Mouse (Mus musculus) left cerebral cortex, adult 9 months (tissue): ENCODE data around the gene Slc23a3.
A peak's percentile ranks its signal among the peaks of the same experiment; 100 is the strongest.

Experiments
- DNase-seq, 2 experiments: peaks; one replicate each; pipeline ENCODE4 v3.0.0; 2022; ENCODE audit warnings: low spot score in 2 of 2

Gene Slc23a3

DNA sequence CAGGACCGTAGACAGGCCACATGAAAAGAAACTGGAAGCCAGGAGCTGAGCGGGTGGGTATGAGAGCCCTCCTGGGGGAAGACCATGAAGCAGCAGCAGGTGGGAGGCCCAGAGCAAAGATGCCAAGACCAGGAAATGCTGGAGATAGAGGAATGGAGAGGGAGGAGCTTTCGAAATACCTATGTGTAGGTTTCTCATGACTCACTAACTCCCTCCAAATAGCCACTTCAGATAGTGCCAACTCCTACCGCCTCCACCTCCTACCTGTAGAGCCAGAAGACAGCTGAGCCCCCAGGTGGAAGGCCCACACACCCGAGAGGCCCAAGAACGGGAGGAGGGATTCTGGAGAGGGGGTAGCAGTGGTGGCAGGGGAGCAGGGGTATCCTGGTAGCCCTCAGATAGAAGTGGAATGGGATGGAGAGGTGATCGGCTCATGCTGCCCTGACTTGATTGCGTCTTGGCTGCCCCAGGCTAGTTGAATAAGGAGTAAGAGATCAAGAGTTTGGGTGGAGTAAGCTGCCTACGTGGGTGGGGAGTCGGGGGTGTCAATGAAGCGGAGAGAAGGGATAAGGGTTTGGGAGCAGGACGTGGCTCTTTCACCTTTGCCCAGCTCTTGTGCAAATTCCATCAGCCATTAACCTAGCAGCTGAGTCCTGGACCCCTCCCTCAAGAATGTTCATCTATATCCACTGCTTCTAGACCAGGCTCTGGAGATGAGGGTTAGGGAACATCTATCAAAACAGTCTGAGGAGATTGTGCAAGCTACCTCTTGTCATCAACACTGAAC, at the start of gene Slc23a3:
Gene Slc23a3 (minus strand): TSS at position 470 of the 787 bp plus-strand sequence.
- no peak for DNase-seq

GRCm38 (mm10) chr1:75182160-75182559, 48.5 kb upstream of the Slc23a3 start:
- DNase-seq: no peak

- DNase-seq: no peak
Measured at GRCm38 (mm10) chr1:75181377-75181870, 47.7 kb upstream of the Slc23a3 start.

DNA sequence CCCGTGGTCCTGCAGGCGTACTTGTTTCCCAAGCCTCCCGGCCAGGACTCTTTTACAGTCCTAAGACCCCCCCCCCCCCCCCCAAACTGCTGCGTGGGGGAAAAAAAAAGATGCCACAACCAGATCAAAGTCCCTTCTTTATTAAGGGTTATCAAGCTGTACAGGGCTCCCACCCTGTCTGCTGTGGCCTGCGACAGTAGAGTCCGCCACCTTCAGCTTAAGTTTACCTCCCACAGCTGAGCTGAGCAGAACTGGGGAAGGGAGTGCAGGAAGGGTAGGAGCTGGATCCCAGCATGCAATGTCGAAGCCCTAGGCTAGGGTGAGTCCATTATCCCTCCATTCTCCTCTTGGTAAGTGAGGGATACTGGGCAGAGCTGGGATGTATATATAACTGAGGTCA, 47.1 kb upstream of the Slc23a3 start:
- DNase-seq: no peak

DNA sequence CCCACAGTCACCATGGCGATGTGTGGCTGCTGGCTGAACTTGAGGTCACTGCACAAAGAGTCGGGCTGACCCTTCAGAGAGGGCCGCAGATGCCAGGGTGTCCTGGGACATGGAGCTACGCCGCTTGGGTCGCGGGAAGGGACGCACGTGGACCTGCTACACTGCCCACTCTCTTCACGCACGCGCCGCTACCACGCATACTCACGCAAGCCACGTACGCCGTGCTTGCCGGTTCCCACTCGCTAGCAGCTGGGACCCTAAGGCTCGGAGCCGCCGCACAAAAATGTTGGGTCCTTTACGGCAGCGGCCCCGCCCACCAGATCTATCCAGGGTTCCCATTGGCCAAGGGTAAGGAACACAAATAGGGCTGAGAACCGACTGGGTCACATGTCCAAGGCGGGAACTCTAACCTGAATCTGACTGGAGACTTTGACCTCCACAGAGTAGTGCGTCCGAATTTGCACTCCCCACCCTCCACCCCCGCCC, 46.5 kb upstream of the Slc23a3 start, which contains the start of gene Abcb6:
Gene Abcb6 (minus strand): TSS at position 288 of the 486 bp plus-strand sequence.
- DNase-seq: peak; percentile 89 to 95

DNA sequence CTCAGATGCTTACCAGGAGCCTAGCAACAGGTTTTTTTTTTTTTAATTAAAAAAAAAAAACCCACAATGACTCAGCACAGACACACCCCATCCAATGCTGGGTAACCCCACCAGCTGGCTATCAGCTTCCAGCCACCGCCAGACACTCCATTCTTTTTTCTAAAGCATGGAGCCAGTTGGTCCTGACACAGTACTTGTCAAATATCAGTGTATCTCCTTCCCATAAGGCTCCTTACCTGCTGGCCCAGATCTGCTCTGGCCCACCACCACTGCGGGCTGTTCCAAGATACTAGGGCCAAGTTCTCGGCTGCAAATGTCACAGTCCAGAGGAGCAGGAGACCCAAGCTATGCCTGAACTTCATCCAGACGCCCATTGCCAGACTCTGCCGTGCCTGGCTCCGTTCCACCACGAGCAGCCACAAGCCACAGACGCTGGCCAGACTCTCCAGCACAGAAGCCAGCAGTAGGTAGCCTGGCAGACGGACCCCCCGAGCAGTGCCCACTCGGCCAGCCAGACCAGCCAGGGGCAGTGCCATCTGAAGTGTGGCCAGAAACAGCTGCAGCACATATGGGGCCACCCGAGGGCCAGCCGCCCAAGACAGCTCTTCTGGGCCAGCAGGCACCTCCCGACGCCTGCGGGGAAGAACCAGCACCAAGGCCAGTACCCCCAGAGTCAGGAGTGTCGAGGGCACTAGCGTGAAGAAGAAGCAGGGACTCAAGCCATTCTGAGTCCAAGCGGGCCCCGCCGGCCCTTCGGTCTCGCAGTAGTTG, 45.8 kb upstream of the Slc23a3 start:
- DNase-seq: peak in 1 of 2 experiments; percentile 42

DNA sequence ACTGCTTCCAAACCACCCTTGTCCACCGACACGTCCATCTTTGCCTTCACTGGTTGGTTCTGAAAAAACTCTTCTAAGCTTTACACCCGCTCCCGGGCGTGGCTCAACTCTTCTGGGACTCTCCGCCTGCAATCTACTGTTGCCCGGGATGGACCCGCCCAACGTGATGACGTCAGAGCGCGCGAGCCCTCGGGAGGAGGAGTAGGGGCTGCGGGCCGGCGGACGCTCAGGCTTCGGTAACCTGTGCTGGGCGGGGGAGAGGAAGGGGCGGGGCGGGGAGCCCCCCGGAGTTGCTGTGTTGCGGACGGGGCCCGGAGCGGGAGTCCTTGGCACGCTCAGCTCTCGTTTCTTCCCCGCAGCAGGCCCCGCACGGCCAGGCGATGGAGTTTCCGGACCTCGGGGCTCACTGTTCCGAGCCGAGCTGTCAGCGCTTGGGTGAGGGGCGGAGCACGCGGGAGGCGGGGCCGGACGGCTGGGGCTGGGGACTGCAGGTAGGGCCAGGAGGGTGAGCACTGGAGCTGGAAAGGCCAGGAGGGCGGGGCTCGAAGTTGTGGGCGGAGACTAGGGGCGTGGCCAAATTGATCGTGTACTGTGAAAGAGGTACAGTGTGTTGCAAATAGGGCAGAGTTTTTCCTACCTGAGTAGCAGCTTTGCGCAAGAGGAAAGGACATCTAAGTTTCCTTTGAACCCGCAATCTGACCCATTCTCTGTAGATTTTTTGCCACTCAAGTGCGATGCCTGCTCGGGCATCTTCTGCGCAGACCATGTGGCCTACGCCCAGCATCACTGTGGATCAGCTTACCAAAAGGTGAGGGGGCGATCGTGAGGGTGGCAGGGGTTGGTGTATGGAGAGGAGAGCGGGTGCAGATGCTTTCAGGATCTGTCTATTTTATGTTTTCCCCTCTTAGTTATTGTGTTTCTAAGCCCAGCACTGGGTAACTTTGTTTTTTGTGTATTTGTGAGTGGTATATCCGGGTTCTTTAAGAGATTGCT, 35.1 kb upstream of the Slc23a3 start, which contains the start of gene Zfand2b:
Gene Zfand2b (plus strand): TSS at position 175 of the 993 bp plus-strand sequence.
- DNase-seq: peak; percentile 81 to 95

DNA sequence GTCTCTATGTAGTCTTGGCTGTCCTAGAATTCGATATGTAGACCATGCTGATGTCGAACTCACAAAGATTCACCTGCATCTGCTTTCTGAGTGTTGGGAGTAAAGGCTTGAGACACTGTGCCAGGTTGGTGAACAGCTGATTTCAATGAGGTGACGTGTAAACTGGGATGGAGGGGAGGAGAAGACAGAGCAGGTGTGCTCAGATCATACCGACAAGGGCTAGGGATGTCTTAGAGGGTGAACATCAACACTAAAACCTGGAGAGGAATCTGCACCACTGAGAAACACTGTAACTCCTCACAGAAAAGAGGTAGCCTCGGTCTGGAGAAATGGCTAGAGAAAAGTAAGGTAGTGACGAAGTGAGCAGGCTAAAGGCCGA, 34.4 kb upstream of the Slc23a3 start:
- DNase-seq: no peak

GRCm38 (mm10) chr1:75160256-75160617, 26.5 kb upstream of the Slc23a3 start:
- no peak for DNase-seq

- DNase-seq: no peak
Measured at GRCm38 (mm10) chr1:75159540-75160255, 26.0 kb upstream of the Slc23a3 start.

DNA sequence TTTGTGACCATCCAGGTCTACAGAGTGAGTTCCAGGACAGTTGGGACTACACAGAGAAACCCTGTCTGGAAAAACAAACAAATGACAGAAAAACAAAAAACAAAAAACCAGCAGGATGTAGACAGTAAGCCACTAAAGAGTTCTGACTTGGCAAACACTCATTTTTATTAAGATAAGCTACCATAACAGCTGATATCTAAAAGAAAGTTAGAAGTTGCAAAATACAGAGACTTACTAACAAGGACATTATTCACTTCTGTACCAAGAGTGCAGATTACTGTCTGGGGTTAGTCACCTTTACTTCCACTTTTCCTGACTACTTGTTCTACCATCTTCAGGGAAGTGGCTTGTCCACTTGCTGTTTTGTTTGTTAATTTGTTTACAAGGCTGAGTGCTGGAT, 25.3 kb upstream of the Slc23a3 start:
- no peak for DNase-seq

- DNase-seq: no peak
Measured at GRCm38 (mm10) chr1:75155837-75156236, 22.1 kb upstream of the Slc23a3 start.

DNA sequence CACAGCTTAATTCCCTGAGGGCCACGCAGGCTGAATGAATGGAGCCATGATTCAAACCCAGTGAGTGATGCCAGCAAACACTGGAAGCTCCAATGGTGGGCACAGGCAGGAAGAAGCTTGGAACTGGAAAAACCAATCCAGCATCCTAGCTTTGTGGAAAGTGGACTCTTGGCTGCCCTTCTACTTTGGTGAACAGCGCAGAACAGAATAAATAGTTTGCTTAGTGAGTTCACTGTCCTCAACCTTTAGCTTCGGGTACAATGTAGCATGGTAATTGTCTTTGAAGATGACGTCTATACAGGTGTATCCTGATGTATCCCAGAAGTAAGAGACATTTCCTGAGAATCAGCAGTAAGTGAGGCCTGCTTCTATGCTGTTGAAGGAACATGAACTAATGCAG, 15.0 kb upstream of the Slc23a3 start:
- DNase-seq: no peak

GRCm38 (mm10) chr1:75147411-75148135, 13.9 kb upstream of the Slc23a3 start:
- DNase-seq: no peak

- DNase-seq: no peak
Measured at GRCm38 (mm10) chr1:75145589-75145988, 11.9 kb upstream of the Slc23a3 start.

DNA sequence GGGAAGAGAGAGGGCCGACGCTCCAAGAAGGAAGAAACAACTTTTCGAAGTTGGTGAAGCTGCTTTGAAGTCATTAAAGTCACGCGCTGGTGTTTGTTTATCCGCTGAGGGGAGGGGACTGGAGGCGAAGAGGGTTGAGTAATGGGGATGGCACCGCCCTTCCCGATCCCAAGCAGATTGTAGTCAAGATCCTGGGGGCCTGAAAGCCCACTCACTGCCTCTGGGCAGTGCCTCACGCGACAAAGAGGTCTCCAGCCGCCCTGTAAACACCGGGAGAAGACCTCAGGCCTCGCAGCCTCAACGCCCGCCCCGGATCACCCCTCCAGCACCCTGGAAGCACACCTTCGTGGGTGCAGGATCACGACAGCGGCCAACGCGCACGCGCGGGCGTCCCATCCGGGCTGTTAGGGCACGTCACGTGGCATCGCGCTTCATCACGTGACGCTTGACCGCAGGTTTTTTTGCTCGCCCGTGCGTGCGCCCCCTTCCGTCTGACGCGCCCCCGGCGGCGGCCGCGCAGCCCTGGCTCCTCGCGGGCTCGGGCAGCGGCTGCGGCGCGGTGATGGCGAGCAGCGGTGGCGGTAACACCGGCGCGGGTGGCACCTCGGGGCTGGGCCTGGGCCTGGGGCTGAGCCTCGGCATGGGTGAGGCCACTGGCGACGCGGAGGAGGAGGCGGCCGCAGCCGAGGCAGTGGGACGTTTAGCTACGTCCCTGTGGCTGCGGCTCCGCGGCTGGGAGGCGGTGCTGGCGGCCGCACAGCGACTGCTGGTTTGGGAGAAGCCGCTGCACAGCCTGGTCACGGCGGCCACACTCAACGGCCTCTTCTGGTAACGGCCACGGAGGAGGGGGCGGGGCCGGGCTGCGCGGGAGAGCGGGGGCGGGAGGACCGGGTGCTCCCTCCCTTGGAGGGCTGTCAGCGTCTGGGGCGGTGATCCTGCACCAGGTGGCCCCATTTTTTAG, 8.9 kb upstream of the Slc23a3 start, which contains the start of the genes Cnppd1 and Retreg2:
Gene Cnppd1 (minus strand): TSS at position 411 of the 961 bp plus-strand sequence.
Gene Retreg2 (plus strand): TSS at position 478 of the 961 bp plus-strand sequence.
- DNase-seq: peak; percentile 87 to 95

DNA sequence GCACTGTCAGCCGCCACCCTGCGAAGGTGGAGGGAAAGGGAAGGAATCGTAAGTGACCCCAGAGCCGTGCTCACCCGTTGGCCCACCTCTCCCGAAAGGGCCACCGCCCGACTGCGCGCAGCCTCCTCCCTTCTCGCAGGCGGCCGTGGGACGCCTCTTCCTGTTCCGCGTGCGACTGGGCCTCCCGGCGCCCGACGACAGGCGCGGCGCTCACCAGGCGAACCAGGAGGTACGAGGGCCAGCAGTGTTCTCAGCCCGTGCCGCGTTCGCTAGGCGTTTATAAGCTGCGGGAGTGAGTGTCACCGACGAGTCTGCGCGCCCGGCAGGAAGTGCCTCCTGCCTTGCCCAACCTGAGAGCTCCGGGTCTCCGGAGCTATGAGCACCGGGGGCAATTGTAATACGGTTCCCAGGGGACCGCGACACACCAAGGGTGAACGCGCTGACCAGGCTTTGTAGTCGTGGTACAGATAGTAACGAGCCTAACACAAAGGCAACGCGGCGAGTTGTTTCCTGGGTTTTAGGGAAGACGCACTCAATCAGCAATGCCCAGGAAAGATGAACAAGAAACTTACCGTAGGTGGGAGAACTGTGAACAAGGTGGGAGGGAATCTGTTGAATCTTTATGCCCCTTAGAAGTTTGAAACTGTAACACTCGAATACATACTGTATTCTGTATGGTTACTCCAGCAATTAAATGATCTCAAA, 7.9 kb upstream of the Slc23a3 start:
- peak in 1 of 2 experiments; percentile 52 for DNase-seq
